Mouse (Mus musculus): Measurements from ENCODE around the gene Bptf.

DNA sequence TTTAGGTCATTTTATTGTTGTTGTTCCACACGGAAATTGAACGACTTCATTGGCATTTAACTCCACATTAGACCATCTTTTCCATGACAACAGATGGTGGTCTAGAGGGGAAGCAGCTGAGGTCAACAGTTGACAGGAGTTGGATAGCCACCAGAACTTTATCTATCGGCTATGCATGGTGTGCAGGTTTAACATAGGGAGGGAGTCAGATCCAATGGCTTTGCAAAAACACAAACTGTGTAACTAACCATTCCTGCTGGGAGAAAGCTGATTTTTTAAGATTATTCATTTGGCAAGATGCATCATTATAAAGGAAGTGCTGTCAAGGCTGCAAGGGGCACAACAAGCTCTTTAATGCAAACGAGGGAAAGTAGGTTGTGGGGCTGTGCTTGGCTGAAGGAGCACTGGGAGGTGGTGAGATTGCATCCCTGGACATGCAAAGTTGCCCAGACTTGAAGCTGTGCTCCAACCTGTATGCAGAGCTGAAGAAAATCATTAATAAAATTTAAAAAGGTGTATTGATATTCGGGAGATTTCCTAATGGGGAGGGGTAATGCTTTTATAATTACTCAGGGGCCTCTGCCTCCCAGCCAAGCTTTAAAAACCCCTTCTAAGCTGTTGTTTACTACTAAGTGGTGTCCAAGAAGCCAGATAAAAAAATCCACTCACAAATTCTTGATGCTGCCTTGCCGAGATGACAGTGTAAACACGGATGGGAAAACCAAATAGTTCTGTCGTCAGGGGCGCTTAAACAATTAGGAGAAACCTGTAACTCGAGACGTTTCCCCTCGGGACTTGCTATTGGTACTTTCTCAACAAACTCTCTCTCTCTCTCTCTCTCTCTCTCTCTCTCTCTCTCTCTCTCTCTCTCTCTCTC, 105.1 kb downstream of the Bptf start:
- TF ChIP-seq CTCF (IDR thresholded peaks at IDR 0.05; ENCODE audit: insufficient read depth, low read depth, low read length): no peak
- no peak for TF ChIP-seq POLR2A (IDR thresholded peaks at IDR 0.05; ENCODE audit: insufficient read depth, low read depth, low read length)

Measured in olfactory bulb, adult 2 months (tissue).